Mouse (Mus musculus): Measurements from ENCODE around the gene Agpat4.

The Agpat4 gene

GRCm38 (mm10) chr17:12161877-12162276 is 43.4 kb downstream of the Agpat4 start:
- no peak for DNase-seq

GRCm38 (mm10) chr17:12162824-12163223 is 44.3 kb downstream of the Agpat4 start:
- no peak for DNase-seq

GRCm38 (mm10) chr17:12163403-12163802 is 44.9 kb downstream of the Agpat4 start:
- no peak for DNase-seq

- no peak for DNase-seq
Measured at GRCm38 (mm10) chr17:12163903-12164302, 45.4 kb downstream of the Agpat4 start.

GRCm38 (mm10) chr17:12164507-12164906 is 46.0 kb downstream of the Agpat4 start:
- DNase-seq = no peak

- DNase-seq = no peak
Measured at GRCm38 (mm10) chr17:12165009-12165695, 46.6 kb downstream of the Agpat4 start.

- no peak for DNase-seq
Measured at GRCm38 (mm10) chr17:12165701-12166100, 47.2 kb downstream of the Agpat4 start.

GRCm38 (mm10) chr17:12168536-12168935 is 50.0 kb downstream of the Agpat4 start:
- DNase-seq = peak; percentile 23 to 24

GRCm38 (mm10) chr17:12169326-12169836 is 50.9 kb downstream of the Agpat4 start:
- peak in 1 of 2 experiments; percentile 12 for DNase-seq

- peak; percentile 54 for DNase-seq
Measured at GRCm38 (mm10) chr17:12170791-12171497, 52.4 kb downstream of the Agpat4 start.

GRCm38 (mm10) chr17:12171666-12172065 is 53.2 kb downstream of the Agpat4 start:
- DNase-seq = no peak

- no peak for DNase-seq
Measured at GRCm38 (mm10) chr17:12174221-12174620, 55.7 kb downstream of the Agpat4 start.

- DNase-seq = no peak
Measured at GRCm38 (mm10) chr17:12174896-12175295, 56.4 kb downstream of the Agpat4 start.

GRCm38 (mm10) chr17:12175626-12176025 is 57.1 kb downstream of the Agpat4 start:
- DNase-seq = no peak

- DNase-seq = peak in 1 of 2 experiments; percentile 18
Measured at GRCm38 (mm10) chr17:12179339-12179738, 60.8 kb downstream of the Agpat4 start.

GRCm38 (mm10) chr17:12179766-12180165 is 61.3 kb downstream of the Agpat4 start:
- DNase-seq = no peak

GRCm38 (mm10) chr17:12182702-12183485 is 64.4 kb downstream of the Agpat4 start:
- no peak for DNase-seq

GRCm38 (mm10) chr17:12184283-12184682 is 65.8 kb downstream of the Agpat4 start:
- no peak for DNase-seq

GRCm38 (mm10) chr17:12185855-12186254 is 67.4 kb downstream of the Agpat4 start:
- no peak for DNase-seq

GRCm38 (mm10) chr17:12186341-12186740 is 67.8 kb downstream of the Agpat4 start:
- no peak for DNase-seq

- no peak for DNase-seq
Measured at GRCm38 (mm10) chr17:12187782-12188181, 69.3 kb downstream of the Agpat4 start.

GRCm38 (mm10) chr17:12195137-12195536 is 76.6 kb downstream of the Agpat4 start:
- DNase-seq = no peak

GRCm38 (mm10) chr17:12195604-12196003 is 77.1 kb downstream of the Agpat4 start:
- DNase-seq = no peak
